Mouse (Mus musculus) embryonic stem cell, embryonic (primary cell): ENCODE results near the gene Lpin1.

Source experiments
- CTCF ChIA-PET, 4 experiments: fragments of 300-600 bp in 2 of 4; fragments of 350-600 bp in 2 of 4; sonication (Branson Sonifier 250); formaldehyde crosslinking; loops; one replicate each; lab custom pipeline; 2022; ENCODE audit warnings: inconsistent platforms in 2 of 4; lab: Charles Lee
- POLR2A ChIA-PET, 4 experiments: fragments of 300-600 bp in 2 of 4; fragments of 350-600 bp in 2 of 4; sonication (Branson Sonifier 250); formaldehyde crosslinking; loops; one replicate each; lab custom pipeline; 2022; ENCODE audit warnings: antibody characterized with exemption in 4 of 4, inconsistent platforms in 1 of 4; lab: Charles Lee

Gene Lpin1

GRCm38 (mm10) chr12:16527941-16528340, 82.8 kb downstream of the Lpin1 start:
- ChIA-PET CTCF (no interaction called here), POLR2A (interaction anchor here in 1 of 4 experiments (1.1 to 2.2 kb wide), 2 partner anchors 11 to 137 kb away, joined by 3 to 6 read pairs; no protein-coding TSS in a partner anchor)

GRCm38 (mm10) chr12:16526862-16527261, 83.9 kb downstream of the Lpin1 start:
- ChIA-PET CTCF (interaction anchor here in 1 of 4 experiments (0.6 kb wide), 1 partner anchor 726 kb away, joined by 3 read pairs; no protein-coding TSS in a partner anchor), POLR2A (interaction anchor here in 1 of 4 experiments (1.1 kb wide), 1 partner anchor 22 kb away, joined by 4 read pairs; no protein-coding TSS in a partner anchor)

- POLR2A ChIA-PET = interaction anchor here in 2 of 4 experiments (0.7 to 1.1 kb wide), 2 partner anchors 22 to 881 kb away, joined by 4 to 5 read pairs; no protein-coding TSS in a partner anchor
These were observed 84.6 kb downstream of the Lpin1 start for GRCm38 (mm10) chr12:16526134-16526533.

GRCm38 (mm10) chr12:16515183-16515582, 95.6 kb downstream of the Lpin1 start:
- CTCF ChIA-PET = interaction anchor here in 1 of 4 experiments (0.6 kb wide), 1 partner anchor 50 kb away, joined by 3 read pairs; no protein-coding TSS in a partner anchor
- POLR2A ChIA-PET = interaction anchor here in 1 of 4 experiments (0.9 kb wide), 1 partner anchor 45 kb away, joined by 3 read pairs; no protein-coding TSS in a partner anchor

More at GRCm38 (mm10) chr12:16526134-16526533, 84.6 kb downstream of the Lpin1 start:
- CTCF ChIA-PET = no interaction called here

GRCm38 (mm10) chr12:16512991-16513390, 97.8 kb downstream of the Lpin1 start:
- CTCF ChIA-PET = no interaction called here

GRCm38 (mm10) chr12:16509122-16509752, 101.5 kb downstream of the Lpin1 start:
- POLR2A ChIA-PET = no interaction called here

More at GRCm38 (mm10) chr12:16512991-16513390, 97.8 kb downstream of the Lpin1 start:
- POLR2A ChIA-PET = no interaction called here

GRCm38 (mm10) chr12:16506796-16507790, 103.7 kb downstream of the Lpin1 start:
- ChIA-PET POLR2A (no interaction called here), CTCF (interaction anchor here in 2 of 4 experiments (0.6 to 0.9 kb wide), 3 partner anchors 15 to 84 kb away, joined by 3 to 5 read pairs (median 4); no protein-coding TSS in a partner anchor)

More at GRCm38 (mm10) chr12:16509122-16509752, 101.5 kb downstream of the Lpin1 start:
- CTCF ChIA-PET = interaction anchor here in 2 of 4 experiments (0.8 to 1.8 kb wide), 5 partner anchors 11 to 146 kb away, joined by 3 to 5 read pairs (median 3); no protein-coding TSS in a partner anchor

- ChIA-PET POLR2A (interaction anchor here in 1 of 4 experiments (1.4 kb wide), 1 partner anchor 22 kb away, joined by 4 read pairs; no protein-coding TSS in a partner anchor), CTCF (interaction anchor here in 3 of 4 experiments (0.6 to 1.0 kb wide), 3 partner anchors 21 to 160 kb away, joined by 3 to 7 read pairs (median 3); no protein-coding TSS in a partner anchor)
These were observed 106.5 kb downstream of the Lpin1 start for GRCm38 (mm10) chr12:16504244-16504643.

- CTCF ChIA-PET = interaction anchor here in 1 of 4 experiments (0.5 to 1.5 kb wide), 2 partner anchors 12 to 682 kb away, joined by 3 to 5 read pairs; no protein-coding TSS in a partner anchor
- POLR2A ChIA-PET = no interaction called here
These were observed 112.8 kb downstream of the Lpin1 start for GRCm38 (mm10) chr12:16497960-16498359.

GRCm38 (mm10) chr12:16492713-16493112, 118.1 kb downstream of the Lpin1 start:
- CTCF ChIA-PET = interaction anchor here in 1 of 4 experiments (1.5 kb wide), 1 partner anchor 15 kb away, joined by 3 read pairs; no protein-coding TSS in a partner anchor
- POLR2A ChIA-PET = no interaction called here

- POLR2A ChIA-PET = no interaction called here
- CTCF ChIA-PET = no interaction called here
These were observed 121.9 kb downstream of the Lpin1 start for GRCm38 (mm10) chr12:16488899-16489298.

- ChIA-PET CTCF (interaction anchor here in 1 of 4 experiments (0.6 kb wide), 1 partner anchor 573 kb away, joined by 3 read pairs; no protein-coding TSS in a partner anchor), POLR2A (interaction anchor here in 1 of 4 experiments (0.5 kb wide), 1 partner anchor 51 kb away, joined by 4 read pairs; no protein-coding TSS in a partner anchor)
These were observed 123.3 kb downstream of the Lpin1 start for GRCm38 (mm10) chr12:16487453-16487852.
